Mouse (Mus musculus) CH12.LX (cell line): ENCODE results near the gene Ccl5. TPM values are rescaled to one million over a fixed set of nuclear protein-coding genes. Genes with fewer than 3 reads are reported as not detected.
A peak's percentile ranks its signal among the peaks of the same experiment; 100 is the strongest.

Source experiments
- DNase-seq: peaks from one replicate; pipeline ENCODE4 v3.0.0-alpha.2; 2013; ENCODE audit errors: extremely low read depth
- H3K27ac ChIP-seq: 2 replicates; pipeline ENCODE4 v1.5.1; 2012; ENCODE audit warnings: low read depth, mild to moderate bottlenecking, control low read depth, moderate library complexity; ENCODE audit not compliant: insufficient read depth
- H3K27me3 ChIP-seq: replicated peaks from 2 replicates; pipeline ENCODE3; 2012; ENCODE audit warnings: inconsistent platforms
- H3K36me3 ChIP-seq, 2 experiments: replicated peaks in 1 of 2; 2 replicates each; pipeline versions ENCODE3 to v1.6.1; 2012; ENCODE audit warnings: inconsistent platforms in 1 of 2, low read length in 1 of 2, mild to moderate bottlenecking in 1 of 2, mixed read lengths in 1 of 2, moderate library complexity in 1 of 2; ENCODE audit not compliant: control insufficient read depth in 1 of 2, insufficient read depth in 1 of 2
- H3K4me1 ChIP-seq, 2 experiments: 2 replicates each; pipeline ENCODE4 v1.6.1; 2012; ENCODE audit warnings: inconsistent platforms in 1 of 2, moderate library complexity in 1 of 2; ENCODE audit not compliant: insufficient read depth in 2 of 2, control insufficient read depth in 1 of 2
- H3K4me2 ChIP-seq: 2 replicates; pipeline ENCODE4 v1.6.1; 2012; ENCODE audit warnings: low read depth, mild to moderate bottlenecking, control low read depth; ENCODE audit not compliant: poor library complexity, insufficient read depth, severe bottlenecking
- H3K4me3 ChIP-seq, 3 experiments: fragments of 150-350 bp in 1 of 3; sonication (generic) in 1 of 3; replicated peaks in 1 of 3; 2 replicates each; pipeline versions ENCODE3 to v1.5.1; 2011 to 2012; ENCODE audit warnings: low read depth in 2 of 3, low read length in 2 of 3, mild to moderate bottlenecking in 2 of 3, moderate library complexity in 2 of 3, control low read depth in 1 of 3, improper control_type of control experiment in 1 of 3, inconsistent platforms in 1 of 3, mixed read lengths in 1 of 3; ENCODE audit not compliant: poor library complexity in 1 of 3
- H3K79me2 ChIP-seq: replicated peaks from 2 replicates; pipeline ENCODE4 v1.6.1; 2012; ENCODE audit warnings: mild to moderate bottlenecking, moderate library complexity; ENCODE audit not compliant: control insufficient read depth, poor library complexity, insufficient read depth, severe bottlenecking; ENCODE audit errors: extremely low read depth
- H3K9ac ChIP-seq: 2 replicates; pipeline ENCODE4 v1.6.1; 2012; ENCODE audit warnings: low read depth, mild to moderate bottlenecking, control low read depth, moderate library complexity; ENCODE audit not compliant: insufficient read depth
- H3K9me3 ChIP-seq: replicated peaks from 2 replicates; pipeline ENCODE3; 2012; ENCODE audit warnings: low read length, inconsistent platforms, mixed read lengths
- BHLHE40 ChIP-seq: IDR thresholded peaks from 2 replicates; pipeline ENCODE4 v1.6.1; 2011; ENCODE audit warnings: mild to moderate bottlenecking, low read depth, low read length, improper control_type of control experiment
- CHD2 ChIP-seq: IDR thresholded peaks from 2 replicates; pipeline ENCODE4 v1.6.1; 2011; ENCODE audit warnings: low read length, improper control_type of control experiment
- CTCF ChIP-seq, 2 experiments: IDR thresholded peaks in 1 of 2; conservative IDR thresholded peaks in 1 of 2; 2 replicates each; pipeline ENCODE4 v1.5.1; 2011 to 2012; ENCODE audit warnings: low read depth in 2 of 2, low read length in 2 of 2, improper control_type of control experiment in 1 of 2, inconsistent platforms in 1 of 2, mild to moderate bottlenecking in 1 of 2, moderate library complexity in 1 of 2
- E2F4 ChIP-seq: IDR thresholded peaks from 2 replicates; pipeline ENCODE4 v1.6.1; 2011; ENCODE audit warnings: low read depth, low read length, improper control_type of control experiment; ENCODE audit not compliant: insufficient replicate concordance
- ELF1 ChIP-seq: IDR thresholded peaks from 2 replicates; pipeline ENCODE4 v1.6.1; 2014; ENCODE audit warnings: low read depth, mild to moderate bottlenecking, inconsistent platforms, low read length, improper control_type of control experiment
- ETS1 ChIP-seq: conservative IDR thresholded peaks from 2 replicates; pipeline ENCODE4 v1.6.1; 2012; ENCODE audit warnings: low read depth, mild to moderate bottlenecking, inconsistent platforms, low read length, improper control_type of control experiment, moderate library complexity
- HCFC1 ChIP-seq: IDR thresholded peaks from 2 replicates; pipeline ENCODE4 v1.6.1; 2012; ENCODE audit warnings: low read depth, mild to moderate bottlenecking, inconsistent platforms, low read length, improper control_type of control experiment
- IRF4 ChIP-seq: IDR thresholded peaks from 2 replicates; pipeline ENCODE4 v1.6.1; 2014; ENCODE audit warnings: low read depth, mild to moderate bottlenecking, inconsistent platforms, low read length, improper control_type of control experiment
- KAT2A ChIP-seq: IDR thresholded peaks from 2 replicates; pipeline ENCODE4 v1.6.1; 2012; ENCODE audit warnings: low read length, improper control_type of control experiment, inconsistent platforms; ENCODE audit not compliant: insufficient replicate concordance
- MAFK ChIP-seq: IDR thresholded peaks from 2 replicates; pipeline ENCODE4 v1.6.1; 2011; ENCODE audit warnings: low read length, improper control_type of control experiment; ENCODE audit not compliant: insufficient replicate concordance
- MAX ChIP-seq: IDR thresholded peaks from 2 replicates; pipeline ENCODE4 v1.6.1; 2011; ENCODE audit warnings: low read length, improper control_type of control experiment
- MAZ ChIP-seq: IDR thresholded peaks from 2 replicates; pipeline ENCODE4 v1.6.1; 2012; ENCODE audit warnings: low read depth, mild to moderate bottlenecking, inconsistent platforms, low read length, improper control_type of control experiment, moderate library complexity
- MYC ChIP-seq: IDR thresholded peaks from 2 replicates; pipeline ENCODE4 v1.6.1; 2011; ENCODE audit warnings: low read depth, mild to moderate bottlenecking, improper control_type of control experiment, low read length
- NELFE ChIP-seq: IDR thresholded peaks from 2 replicates; pipeline ENCODE4 v1.6.1; 2011; ENCODE audit warnings: low read depth, low read length, improper control_type of control experiment
- PAX5 ChIP-seq: IDR thresholded peaks from 2 replicates; pipeline ENCODE4 v1.6.1; 2012; ENCODE audit warnings: low read length, inconsistent platforms, mixed read lengths
- POLR2AphosphoS2 ChIP-seq: IDR thresholded peaks from 2 replicates; pipeline ENCODE4 v1.6.1; 2011; ENCODE audit warnings: low read depth, low read length, improper control_type of control experiment
- SMC3 ChIP-seq: IDR thresholded peaks from 2 replicates; pipeline ENCODE4 v1.6.1; 2011; ENCODE audit warnings: low read depth, low read length, improper control_type of control experiment
- TBP ChIP-seq: conservative IDR thresholded peaks from 2 replicates; pipeline ENCODE4 v1.6.1; 2011; ENCODE audit warnings: low read depth, low read length, improper control_type of control experiment
- TCF12 ChIP-seq: IDR thresholded peaks from 2 replicates; pipeline ENCODE4 v1.6.1; 2014; ENCODE audit warnings: low read depth, mild to moderate bottlenecking, inconsistent platforms, low read length, improper control_type of control experiment
- ZC3H11A ChIP-seq: IDR thresholded peaks from 2 replicates; pipeline ENCODE4 v1.6.1; 2012; ENCODE audit warnings: low read depth, mild to moderate bottlenecking, inconsistent platforms, low read length, improper control_type of control experiment
- dilution Hi-C: fragments of 300-500 bp; cut with MboI; formaldehyde crosslinking; loops from 2 replicates; pipeline ENCODE4 v1.14.3; 2020; ENCODE audit warnings: low sequenced_read_pairs; ENCODE audit not compliant: extremely low pct_unique_long_range_greater_than_20kb, extremely low pct_ligation_motif_present
- in situ Hi-C: fragments of 300-500 bp; cut with MboI; formaldehyde crosslinking; loops from 3 replicates; pipeline ENCODE4 v1.14.3; 2019; ENCODE audit warnings: low sequenced_read_pairs, low pct_ligation_motif_present, low pct_unique_long_range_greater_than_20kb, mixed read lengths
- polyA plus RNA-seq: library from polyadenylated mRNA; unstranded; fragments of >175 nt; gene quantifications from 2 replicates; pipeline ENCODE4 v1.2.1, GENCODE M21; 2012; ENCODE audit warnings: low read depth; ENCODE audit not compliant: insufficient read length
- total RNA-seq, 2 experiments: library from RNA; depleted of rRNA; stranded (reverse); fragments of 300-350 nt in 1 of 2; fragments of >200 nt in 1 of 2; gene quantifications; 2 replicates each; pipeline ENCODE4 v1.2.3; 2012 to 2014

Gene Ccl5
- total and polyA plus RNA-seq, 3 experiments: 0.60 to 1.3 (median 0.68) TPM

DNA sequence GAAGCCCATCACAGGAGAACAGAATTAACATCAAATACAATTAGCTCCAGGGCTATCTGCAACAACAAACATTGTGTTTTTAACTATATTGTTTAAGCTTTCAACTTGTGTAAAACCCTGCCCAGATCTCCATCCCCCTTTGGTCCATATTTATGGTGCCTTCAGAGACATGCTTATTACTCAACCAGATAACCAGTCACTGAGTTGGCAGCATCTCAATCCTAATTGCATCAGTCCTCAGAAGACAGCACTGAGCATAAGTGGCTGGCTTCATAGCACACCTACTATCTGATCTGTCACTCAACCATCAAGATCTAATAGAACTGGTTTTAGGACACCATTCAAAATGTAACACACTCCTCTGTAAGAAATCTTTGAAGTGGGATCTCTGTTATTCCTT lies 20.8 kb downstream of the Ccl5 start:
- Histone ChIP-seq H3K4me1 (no peaks in the 10 kb centered on the region), H3K9me3 (no peaks in the 10 kb centered on the region), H3K4me3 (no peak overlapping the region), H3K4me2 (no peak overlapping the region), H3K27ac (no peak overlapping the region), H3K36me3 (peaks cover 36 to 84% of the 10 kb centered on the region in 2 experiments), H3K79me2 (no peaks in the 10 kb centered on the region), H3K9ac (no peak overlapping the region), H3K27me3 (no peaks in the 10 kb centered on the region)
- TF ChIP-seq SMC3: 0 out of 2 replicates have a peak, but pooled peaks have one; percentile 7
- no peak for TF ChIP-seq IRF4
- no peak for DNase-seq
- in situ Hi-C loops: no loop called here
- dilution Hi-C loops: no loop called here

DNA sequence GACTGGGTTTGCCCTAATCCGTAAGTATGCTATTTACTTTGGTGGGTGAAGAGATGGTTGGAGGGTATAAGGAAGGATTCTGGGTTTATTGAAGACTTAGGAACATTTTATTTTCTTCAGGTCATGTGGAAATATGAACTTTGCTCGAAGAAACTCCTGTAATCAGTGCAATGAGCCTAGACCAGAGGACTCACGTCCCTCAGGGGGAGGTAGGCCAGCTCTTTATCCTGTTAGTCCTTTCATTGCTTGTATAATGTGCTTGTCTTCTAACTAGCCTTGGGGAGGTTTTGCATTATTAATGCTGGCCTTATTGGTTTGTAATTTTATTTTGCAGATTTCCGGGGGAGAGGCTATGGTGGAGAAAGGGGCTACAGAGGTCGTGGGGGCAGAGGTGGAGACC lies 26.0 kb downstream of the Ccl5 start:
- in situ Hi-C loops (no loop called here), dilution Hi-C loops (no loop called here)
- no peak for TF ChIP-seq NELFE
- TF ChIP-seq MAZ: no peak
- no peak for TF ChIP-seq BHLHE40
- no peak for TF ChIP-seq CTCF (conservative IDR thresholded peaks at IDR 0.05 in 1 of 2, IDR thresholded peaks at IDR 0.05 in 1 of 2; ENCODE audit: low read depth in 2 of 2, low read length in 2 of 2)
- no peak for TF ChIP-seq SMC3
- TF ChIP-seq ZC3H11A: no peak
- no peak for TF ChIP-seq POLR2AphosphoS2
- no peak for TF ChIP-seq HCFC1
- TF ChIP-seq KAT2A: no peak
- TF ChIP-seq PAX5: no peak
- no peak for TF ChIP-seq TCF12
- TF ChIP-seq ETS1: no peak
- Histone ChIP-seq H3K4me1 (no peaks in the 10 kb centered on the region), H3K9me3 (no peaks in the 10 kb centered on the region), H3K27ac (no peak overlapping the region), H3K36me3 (peaks cover 62 to 92% of the 10 kb centered on the region in 2 experiments), H3K9ac (no peak overlapping the region), H3K4me2 (no peak overlapping the region), H3K4me3 (no peak overlapping the region), H3K27me3 (no peaks in the 10 kb centered on the region), H3K79me2 (peaks cover 15% of the 10 kb centered on the region; the same call in 1 of the 2 replicates)
- DNase-seq: no peak

DNA sequence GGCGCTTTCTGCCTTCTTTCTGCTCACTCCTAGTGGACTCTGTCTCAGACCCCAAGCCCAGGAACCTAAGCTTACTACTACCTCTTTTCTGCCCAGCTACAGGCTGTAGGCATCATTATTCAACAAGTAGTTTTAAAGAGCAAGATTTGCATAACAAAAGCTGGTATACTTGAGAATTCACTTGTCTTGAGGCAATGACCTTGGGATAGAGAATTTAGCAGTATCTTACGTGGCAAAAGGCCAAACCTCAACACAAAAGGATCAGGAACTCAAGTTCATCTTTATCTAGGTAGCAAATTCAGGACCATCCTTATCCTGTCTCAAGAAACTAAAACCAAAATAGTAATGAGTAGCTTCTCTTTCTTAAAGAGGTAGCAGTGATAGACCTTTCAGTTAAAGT lies 34.7 kb downstream of the Ccl5 start:
- no peaks in the 10 kb centered on the region for H3K9me3 ChIP-seq
- no peak for TF ChIP-seq MAX
- no peak for TF ChIP-seq NELFE
- TF ChIP-seq MYC: no peak
- no peak for TF ChIP-seq MAFK
- no peak for TF ChIP-seq ELF1
- no peak for TF ChIP-seq TBP
- no peak for TF ChIP-seq CHD2
- no peak for TF ChIP-seq E2F4
- H3K4me2 ChIP-seq: no peak overlapping the region
- peaks cover 43 to 87% of the 10 kb centered on the region in 2 experiments for H3K36me3 ChIP-seq
- H3K27ac ChIP-seq: peak overlapping the region; percentile 36
- dilution Hi-C loops: no loop called here
- H3K9ac ChIP-seq: no peak overlapping the region
- H3K79me2 ChIP-seq: peaks cover 45% of the 10 kb centered on the region
- peaks cover 2 to 6% of the 10 kb centered on the region in 2 experiments; a peak in 3 of 4 replicates for H3K4me1 ChIP-seq
- no peak overlapping the region for H3K4me3 ChIP-seq
- DNase-seq: no peak
- no peaks in the 10 kb centered on the region for H3K27me3 ChIP-seq
- in situ Hi-C loops: no loop called here
